Mouse (Mus musculus): ENCODE measurements around the gene Gm28551. TPM values are rescaled to one million over a fixed set of nuclear protein-coding genes. Genes with fewer than 3 reads are reported as not detected.

The Gm28551 gene
- polyA plus RNA-seq, 1 experiment from 2014 or later: 1.7 TPM

DNA sequence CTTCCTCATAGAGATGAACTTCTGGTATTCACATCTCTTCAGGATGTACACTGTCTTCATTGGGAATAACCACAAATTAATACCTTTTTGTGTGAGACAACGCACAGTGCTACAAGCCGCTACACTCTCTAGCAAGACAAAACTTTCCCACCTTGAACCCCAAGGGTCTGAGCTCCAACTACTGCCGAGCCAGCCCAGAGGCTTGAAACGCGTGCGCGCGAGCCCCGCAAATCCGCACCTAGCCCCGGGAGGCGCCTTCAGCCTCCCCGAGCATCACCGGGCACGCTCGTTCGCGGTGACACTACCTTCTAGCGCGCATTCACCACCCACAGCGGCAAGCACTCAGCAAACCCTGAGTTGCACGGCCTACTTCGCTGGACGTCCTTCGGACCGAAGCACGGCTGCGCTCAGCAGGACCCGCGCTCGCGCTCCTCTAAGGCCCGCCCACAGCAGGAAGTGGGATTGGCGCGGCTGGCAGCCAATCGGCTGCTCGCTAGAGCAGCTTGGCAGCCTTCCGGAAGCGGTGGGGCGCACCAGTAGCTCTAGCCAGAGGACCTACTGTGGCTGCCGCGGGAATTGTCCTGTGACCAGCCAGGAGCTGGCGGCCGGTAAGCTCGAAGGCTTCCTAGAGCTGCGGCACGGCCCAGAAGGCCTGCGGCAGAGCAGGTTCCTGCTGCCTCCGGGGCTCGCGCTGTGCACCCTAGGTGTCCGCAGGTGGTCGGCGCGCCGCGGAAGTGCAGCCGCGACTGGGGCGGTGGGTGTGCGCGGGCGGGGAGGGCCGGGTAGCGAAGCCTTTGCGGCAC lies 55.7 kb downstream of the Gm28551 start, which contains the start of the genes Pms1, Ormdl1 and Gm28778:
Pms1 (minus strand) TSS at position 438 of the 803 bp plus-strand sequence.
Ormdl1 (plus strand) TSS at position 515 of the 803 bp plus-strand sequence.
Gm28778 (plus strand) TSS at position 531 of the 803 bp plus-strand sequence.
- ATAC-seq: peak; percentile 100
- H3K27ac ChIP-seq (ENCODE audit: low read length): peak within 1 kb of the TSS; percentile 51
- peaks cover 12% of the 10 kb centered on the region for H3K4me1 ChIP-seq (replicated peaks; ENCODE audit: control insufficient read depth, insufficient read depth, low read length)
- H3K36me3 ChIP-seq (ENCODE audit: control insufficient read depth, insufficient read depth): no peaks in the 10 kb centered on the region
- H3K4me3 ChIP-seq (replicated peaks; ENCODE audit: low read length): peak within 1 kb of the TSS; percentile 64
- no peaks in the 10 kb centered on the region for H3K9me3 ChIP-seq (ENCODE audit: control insufficient read depth, low read length)
- no peaks in the 10 kb centered on the region for H3K27me3 ChIP-seq (replicated peaks; ENCODE audit: control insufficient read depth, insufficient read depth, low read length)
- peak within 1 kb of the TSS; percentile 60 for H3K9ac ChIP-seq (replicated peaks; ENCODE audit: low read depth, low read length)
- WGBS: under 1% methylated on average over 66 of the region's 66 CpGs
- H3K4me2 ChIP-seq (ENCODE audit: low read length): peak within 1 kb of the TSS; percentile 69

DNA sequence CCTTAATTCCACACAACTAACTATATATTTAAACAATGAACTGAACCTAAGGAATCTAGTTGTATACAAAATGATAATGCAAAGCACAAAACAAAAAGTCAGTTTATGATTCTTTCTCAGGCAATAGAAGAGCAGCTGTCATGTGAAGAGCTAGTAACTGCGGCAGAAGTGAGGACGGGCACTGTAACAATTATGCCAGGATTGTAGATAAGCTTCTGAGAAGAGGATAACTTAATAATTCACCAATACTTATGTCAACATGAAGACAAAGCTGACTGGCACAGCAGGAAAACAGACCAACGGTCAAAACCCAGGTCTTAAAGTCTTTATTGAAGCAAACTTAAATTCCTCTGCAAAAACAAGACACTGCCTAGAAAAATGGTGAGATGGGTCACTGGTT lies 61.3 kb downstream of the Gm28551 start:
- 94% methylated on average over 3 of the region's 3 CpGs for WGBS
- Histone ChIP-seq H3K9ac (replicated peaks; ENCODE audit: low read depth, low read length) (no peak overlapping the region), H3K27me3 (replicated peaks; ENCODE audit: control insufficient read depth, insufficient read depth, low read length) (no peaks in the 10 kb centered on the region), H3K9me3 (ENCODE audit: control insufficient read depth, low read length) (no peaks in the 10 kb centered on the region), H3K4me3 (replicated peaks; ENCODE audit: low read length) (no peak overlapping the region), H3K36me3 (ENCODE audit: control insufficient read depth, insufficient read depth) (no peaks in the 10 kb centered on the region), H3K4me1 (replicated peaks; ENCODE audit: control insufficient read depth, insufficient read depth, low read length) (0 out of 2 replicates have a peak, but pooled peaks cover 2% of the 10 kb centered on the region), H3K4me2 (ENCODE audit: low read length) (no peak overlapping the region), H3K27ac (ENCODE audit: low read length) (no peak overlapping the region)
- no peak for ATAC-seq

Other genes with a start within 250 kb of the Gm28551 start
- not detected in 2 replicates for gene 1700019A02Rik, start 165.0 kb downstream of the Gm28551 start, polyA plus RNA-seq (2015; fragmentation: Nextera tagmentation; extraction: Ambion mirVana)
- 10.0 and 13.0 TPM in 2 replicates for gene Pms1, start 55.6 kb downstream of the Gm28551 start, polyA plus RNA-seq (2015; fragmentation: Nextera tagmentation; extraction: Ambion mirVana)
- 48.4 and 51.5 TPM in 2 replicates for gene Ormdl1, start 55.6 kb downstream of the Gm28551 start, polyA plus RNA-seq (2015; fragmentation: Nextera tagmentation; extraction: Ambion mirVana)
- not detected in 2 replicates for gene Gm28778, start 55.6 kb downstream of the Gm28551 start, polyA plus RNA-seq (2015; fragmentation: Nextera tagmentation; extraction: Ambion mirVana)
- 20.9 and 24.6 TPM in 2 replicates for gene Osgepl1, start 39.0 kb downstream of the Gm28551 start, polyA plus RNA-seq (2015; fragmentation: Nextera tagmentation; extraction: Ambion mirVana)
- gene Asdurf, start within 50 bp of the Gm28551 start, polyA plus RNA-seq (2015; fragmentation: Nextera tagmentation; extraction: Ambion mirVana): 1.9 and 5.6 TPM in 2 replicates
- 53.8 and 61.7 TPM in 2 replicates for gene Asnsd1, start 85 bp upstream of the Gm28551 start, polyA plus RNA-seq (2015; fragmentation: Nextera tagmentation; extraction: Ambion mirVana)